Mouse (Mus musculus): ENCODE results near the gene Tcf7l2. TPM values are rescaled to one million over a fixed set of nuclear protein-coding genes. Genes with fewer than 3 reads are reported as not detected.

Gene Tcf7l2
- polyA plus RNA-seq, 1 experiment from 2014 or later = 42.5 TPM

DNA sequence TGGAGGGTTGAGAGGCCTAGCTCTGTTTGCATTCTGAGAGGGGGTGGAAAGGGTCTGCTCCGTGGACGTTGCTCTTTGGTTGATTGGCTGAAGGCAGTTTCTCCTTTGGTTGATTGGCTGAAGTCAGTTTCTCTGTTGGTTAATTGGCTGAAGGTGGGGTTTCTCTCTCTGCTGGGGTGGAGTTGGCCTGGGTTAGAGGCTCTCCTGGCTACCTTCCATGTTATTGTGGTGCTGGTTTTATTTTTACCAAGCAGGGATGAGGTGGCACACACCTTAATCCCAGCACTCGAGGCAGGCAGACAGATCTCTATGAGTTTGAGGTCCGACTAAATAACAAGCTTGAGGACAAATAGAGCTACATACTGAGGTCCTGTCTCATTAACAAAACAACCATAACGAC is 114.0 kb downstream of the Tcf7l2 start:
- ATAC-seq (ENCODE audit: borderline replicate concordance, extremely low read depth, low FRiP score, low TSS enrichment) = no peak
- H3K27ac ChIP-seq = no peak overlapping the region
- H3K4me3 ChIP-seq = no peak overlapping the region
- H3K36me3 ChIP-seq = no peaks in the 10 kb centered on the region
- H3K9ac ChIP-seq = no peak overlapping the region
- peaks cover 20% of the 10 kb centered on the region for H3K4me1 ChIP-seq
- WGBS = 67% methylated on average over 5 of the region's 5 CpGs
- no peaks in the 10 kb centered on the region for H3K9me3 ChIP-seq
- no peaks in the 10 kb centered on the region for H3K27me3 ChIP-seq
- H3K4me2 ChIP-seq = no peak overlapping the region

DNA sequence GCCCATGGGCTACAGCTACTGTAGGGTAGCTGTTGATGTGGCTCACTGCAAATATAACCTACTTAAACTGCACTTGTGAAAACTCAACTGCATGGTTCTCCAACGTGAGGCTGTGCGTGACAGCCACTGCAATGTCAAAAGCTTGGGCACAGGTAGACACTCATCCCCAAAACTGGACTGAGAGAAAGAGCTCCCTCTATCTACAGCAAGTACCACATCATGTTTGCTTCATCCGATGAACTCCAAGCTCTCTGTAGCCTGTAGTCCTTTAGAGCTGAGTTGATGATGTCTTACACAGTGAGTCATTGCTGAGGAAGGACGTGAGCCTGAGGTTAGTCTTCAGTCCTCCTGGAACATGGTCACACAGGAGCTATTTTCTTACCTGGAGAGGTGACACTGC is 115.7 kb downstream of the Tcf7l2 start:
- H3K4me2 ChIP-seq = no peak overlapping the region
- H3K4me3 ChIP-seq = no peak overlapping the region
- peaks cover 13% of the 10 kb centered on the region; the same call in 1 of the 2 replicates for H3K4me1 ChIP-seq
- no peak overlapping the region for H3K9ac ChIP-seq
- WGBS = 81% methylated on average over 4 of the region's 4 CpGs
- no peaks in the 10 kb centered on the region for H3K27me3 ChIP-seq
- ATAC-seq (ENCODE audit: borderline replicate concordance, extremely low read depth, low FRiP score, low TSS enrichment) = no peak
- H3K9me3 ChIP-seq = no peaks in the 10 kb centered on the region
- no peaks in the 10 kb centered on the region for H3K36me3 ChIP-seq
- H3K27ac ChIP-seq = no peak overlapping the region

DNA sequence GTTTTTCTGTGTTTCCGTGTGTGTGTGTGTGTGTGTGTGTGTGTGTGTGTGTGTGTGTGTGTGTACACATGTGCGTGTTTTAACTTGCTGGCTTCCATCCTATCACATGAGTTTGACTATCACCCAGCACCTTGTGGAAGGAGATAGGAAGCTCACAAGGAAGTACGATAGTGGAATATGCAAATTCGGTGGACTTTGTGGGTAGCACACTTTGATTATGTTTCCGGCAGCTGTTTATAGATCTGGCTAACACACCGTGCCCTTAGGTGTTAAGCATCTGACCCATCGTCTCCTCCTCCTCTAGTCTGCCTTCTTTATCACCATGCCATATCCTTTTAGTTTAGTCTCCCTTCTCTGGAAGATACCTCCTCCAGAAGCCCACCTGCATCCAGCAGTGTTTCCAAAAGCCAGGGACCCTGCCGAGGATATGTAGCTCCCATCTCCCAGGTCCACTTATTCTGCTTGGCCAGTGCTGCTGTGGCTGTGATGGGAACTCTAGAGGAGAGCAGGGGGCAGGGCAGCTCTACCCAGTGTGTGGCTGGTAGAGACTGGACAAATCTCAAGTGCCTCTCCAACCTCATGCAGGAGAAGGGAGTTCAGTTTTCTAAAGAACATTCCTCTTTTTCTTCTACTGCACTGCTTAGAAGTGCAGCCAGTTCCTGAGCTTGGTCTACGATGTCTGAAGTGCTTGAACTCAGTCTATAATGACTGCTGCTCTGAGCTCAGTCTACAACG is 118.6 kb downstream of the Tcf7l2 start:
- 0 out of 2 replicates have a peak, but pooled peaks cover under 1% of the 10 kb centered on the region for H3K36me3 ChIP-seq
- no peak overlapping the region for H3K4me3 ChIP-seq
- no peak overlapping the region for H3K4me2 ChIP-seq
- no peak overlapping the region for H3K9ac ChIP-seq
- WGBS = 58% methylated on average over 10 of the region's 10 CpGs
- H3K4me1 ChIP-seq = peaks cover 12% of the 10 kb centered on the region; the same call in 1 of the 2 replicates
- peak; percentile 42; the same call in 1 of the 2 replicates for ATAC-seq (ENCODE audit: borderline replicate concordance, extremely low read depth, low FRiP score, low TSS enrichment)
- H3K27me3 ChIP-seq = no peaks in the 10 kb centered on the region
- no peaks in the 10 kb centered on the region for H3K9me3 ChIP-seq
- no peak overlapping the region for H3K27ac ChIP-seq

DNA sequence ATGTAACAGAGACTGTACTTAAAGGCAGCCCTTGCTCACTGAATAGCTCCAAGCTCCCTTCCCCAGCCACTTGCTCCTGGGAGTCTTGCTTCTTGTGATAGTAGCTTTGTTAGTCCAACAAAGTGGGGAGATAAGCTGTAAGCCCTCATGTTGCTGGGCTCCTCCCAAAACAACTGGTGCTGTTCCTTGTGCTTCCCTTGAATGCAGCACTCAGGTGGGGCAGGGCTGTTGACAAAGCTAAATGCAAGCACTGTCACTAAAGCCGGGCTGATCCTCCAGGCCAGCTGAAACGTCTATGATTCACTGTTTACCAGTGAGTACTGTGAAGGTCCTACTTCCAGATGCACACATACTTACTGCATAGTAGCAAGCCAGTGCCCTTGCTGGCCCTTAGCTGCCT is 120.1 kb downstream of the Tcf7l2 start:
- Histone ChIP-seq H3K4me1 (peaks cover 16% of the 10 kb centered on the region), H3K36me3 (0 out of 2 replicates have a peak, but pooled peaks cover 7% of the 10 kb centered on the region), H3K27ac (no peak overlapping the region), H3K4me3 (no peak overlapping the region), H3K9ac (no peak overlapping the region), H3K27me3 (no peaks in the 10 kb centered on the region), H3K9me3 (no peaks in the 10 kb centered on the region), H3K4me2 (no peak overlapping the region)
- whole genome bisulfite sequencing = 51% methylated on average over 2 of the region's 2 CpGs
- no peak for ATAC-seq (ENCODE audit: borderline replicate concordance, extremely low read depth, low FRiP score, low TSS enrichment)

DNA sequence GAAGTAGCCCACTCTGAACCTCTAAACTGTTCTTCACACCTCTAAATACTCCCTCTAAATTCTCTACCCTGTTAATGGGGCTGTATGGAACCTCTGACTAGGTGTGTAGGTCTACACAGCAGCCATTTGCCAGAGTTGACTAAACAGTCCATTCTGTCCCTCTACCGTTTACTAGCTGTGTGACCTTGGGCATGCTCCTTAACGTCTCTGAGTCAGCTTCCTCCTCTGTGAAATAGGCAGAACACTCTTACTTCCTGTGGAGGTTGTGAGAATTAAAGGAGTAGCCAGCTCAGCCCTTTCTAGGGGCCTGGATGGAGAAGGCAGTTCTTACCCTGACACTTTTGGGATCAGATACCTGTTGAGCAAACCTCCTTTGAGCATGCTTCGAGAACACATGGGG is 120.9 kb downstream of the Tcf7l2 start:
- H3K4me1 ChIP-seq = peaks cover 16% of the 10 kb centered on the region
- H3K27ac ChIP-seq = no peak overlapping the region
- no peaks in the 10 kb centered on the region for H3K9me3 ChIP-seq
- ATAC-seq (ENCODE audit: borderline replicate concordance, extremely low read depth, low FRiP score, low TSS enrichment) = no peak
- 73% methylated on average over 3 of the region's 3 CpGs for WGBS
- no peaks in the 10 kb centered on the region for H3K27me3 ChIP-seq
- H3K4me3 ChIP-seq = no peak overlapping the region
- 0 out of 2 replicates have a peak, but pooled peaks cover 7% of the 10 kb centered on the region for H3K36me3 ChIP-seq
- H3K9ac ChIP-seq = no peak overlapping the region
- H3K4me2 ChIP-seq = no peak overlapping the region

DNA sequence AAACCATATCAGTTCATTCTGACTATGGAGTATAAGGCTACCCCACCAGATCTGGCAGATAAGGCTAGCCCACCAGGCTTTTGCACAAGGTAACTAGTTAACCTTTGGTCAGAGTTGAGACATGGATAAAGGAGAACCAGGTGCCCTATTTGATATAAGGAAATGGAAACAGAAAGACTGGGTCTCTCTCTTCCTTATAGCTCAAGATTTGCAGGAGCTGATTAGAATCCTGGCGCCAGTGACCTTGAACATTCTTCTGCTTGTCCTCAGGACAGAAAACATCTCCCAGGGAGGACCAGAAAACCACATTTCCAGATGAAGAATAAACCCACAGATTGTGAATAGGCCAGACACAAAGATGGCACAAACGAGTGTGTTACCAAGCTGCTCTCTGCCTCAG is 123.4 kb downstream of the Tcf7l2 start:
- no peak overlapping the region for H3K27ac ChIP-seq
- no peak overlapping the region for H3K9ac ChIP-seq
- no peaks in the 10 kb centered on the region for H3K9me3 ChIP-seq
- H3K27me3 ChIP-seq = no peaks in the 10 kb centered on the region
- H3K4me2 ChIP-seq = no peak overlapping the region
- H3K4me3 ChIP-seq = no peak overlapping the region
- 92% methylated on average over 2 of the region's 2 CpGs for WGBS
- H3K4me1 ChIP-seq = peaks cover 19% of the 10 kb centered on the region
- no peak for ATAC-seq (ENCODE audit: borderline replicate concordance, extremely low read depth, low FRiP score, low TSS enrichment)
- 0 out of 2 replicates have a peak, but pooled peaks cover 7% of the 10 kb centered on the region for H3K36me3 ChIP-seq

DNA sequence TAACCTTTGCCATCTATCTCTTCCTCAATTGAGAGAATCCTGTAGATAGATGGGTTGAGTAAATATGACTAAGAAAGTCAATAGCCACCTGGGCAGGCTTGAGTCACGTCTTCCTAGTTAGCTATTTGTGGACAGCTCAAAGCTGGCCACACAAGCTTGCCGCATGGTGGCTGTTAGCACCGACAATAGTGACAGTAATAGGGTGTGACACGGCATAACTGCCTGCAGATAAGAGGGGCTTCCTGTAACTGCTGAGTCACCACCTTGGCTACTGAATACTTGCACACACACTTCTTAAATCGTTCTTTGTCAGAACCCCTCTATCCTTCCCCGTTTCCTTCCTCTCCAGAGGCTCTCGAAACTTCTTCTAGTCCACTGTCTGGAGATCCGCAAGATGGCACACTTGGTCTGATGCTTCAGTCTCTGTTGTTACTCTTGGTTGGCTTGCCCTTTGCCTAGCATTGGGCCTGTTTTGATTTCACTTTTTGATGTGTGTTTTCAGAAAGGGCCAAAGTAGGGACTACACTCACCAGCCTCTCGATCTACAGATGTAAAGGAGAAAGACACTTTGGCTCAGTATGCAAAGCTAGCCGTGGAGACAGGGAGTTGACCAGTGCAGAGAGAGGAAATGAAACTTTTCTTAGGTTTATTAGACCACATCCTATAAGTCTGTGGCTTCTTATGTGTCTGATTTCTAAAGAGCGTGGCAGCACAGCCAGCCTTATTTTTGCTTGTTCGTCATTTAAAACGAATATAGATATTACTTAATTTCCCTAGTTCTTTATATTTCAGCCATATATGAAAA is 124.4 kb downstream of the Tcf7l2 start:
- H3K36me3 ChIP-seq = 0 out of 2 replicates have a peak, but pooled peaks cover 7% of the 10 kb centered on the region
- no peak overlapping the region for H3K4me2 ChIP-seq
- no peak overlapping the region for H3K27ac ChIP-seq
- H3K9ac ChIP-seq = no peak overlapping the region
- H3K4me1 ChIP-seq = peaks cover 14% of the 10 kb centered on the region
- ATAC-seq (ENCODE audit: borderline replicate concordance, extremely low read depth, low FRiP score, low TSS enrichment) = no peak
- no peak overlapping the region for H3K4me3 ChIP-seq
- WGBS = 50% methylated on average over 13 of the region's 13 CpGs
- no peaks in the 10 kb centered on the region for H3K27me3 ChIP-seq
- no peaks in the 10 kb centered on the region for H3K9me3 ChIP-seq

DNA sequence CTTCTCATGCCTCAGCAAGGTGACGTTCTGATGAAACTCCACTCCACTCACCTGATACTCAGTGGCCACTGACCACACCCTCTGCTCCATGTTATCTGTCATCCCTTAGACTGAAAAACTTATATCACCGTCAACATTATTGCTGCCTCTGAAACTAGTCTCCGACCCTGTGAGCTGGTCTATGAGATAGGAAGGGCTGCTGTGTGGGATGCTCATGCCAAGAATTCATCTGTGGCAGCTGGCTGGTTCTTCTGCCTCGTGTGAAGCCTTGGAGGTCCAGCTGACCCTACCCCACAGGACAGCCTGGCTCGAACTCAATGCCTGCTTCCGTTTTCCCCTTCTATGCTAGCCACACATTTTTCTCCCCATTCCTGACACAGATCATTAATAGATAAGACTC is 125.6 kb downstream of the Tcf7l2 start:
- WGBS = 73% methylated on average over 6 of the region's 6 CpGs
- Histone ChIP-seq H3K4me3 (no peak overlapping the region), H3K4me1 (peaks cover 11% of the 10 kb centered on the region), H3K9me3 (no peaks in the 10 kb centered on the region), H3K27me3 (no peaks in the 10 kb centered on the region), H3K9ac (no peak overlapping the region), H3K36me3 (0 out of 2 replicates have a peak, but pooled peaks cover 7% of the 10 kb centered on the region), H3K4me2 (no peak overlapping the region), H3K27ac (no peak overlapping the region)
- ATAC-seq (ENCODE audit: borderline replicate concordance, extremely low read depth, low FRiP score, low TSS enrichment) = no peak

DNA sequence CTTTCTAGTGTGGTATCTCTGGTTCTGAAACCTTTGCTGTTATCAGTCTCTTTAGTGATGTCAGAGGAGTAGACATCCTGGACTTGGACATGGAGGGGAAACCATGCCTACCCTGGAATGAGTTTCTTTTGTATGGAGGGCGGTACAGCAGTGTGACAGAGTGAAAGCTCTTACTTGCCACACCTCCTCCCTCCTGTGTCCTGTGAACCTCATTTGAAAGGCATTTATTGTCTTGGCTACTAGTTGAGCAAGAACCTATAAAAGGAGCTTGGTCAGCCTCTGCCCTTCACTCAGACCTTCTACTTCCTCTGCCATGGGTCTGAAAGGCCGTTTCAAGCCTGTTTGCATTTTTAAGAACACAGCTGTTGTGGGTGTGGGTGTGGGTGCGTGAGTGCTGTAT is 126.3 kb downstream of the Tcf7l2 start:
- ATAC-seq (ENCODE audit: borderline replicate concordance, extremely low read depth, low FRiP score, low TSS enrichment) = no peak
- Histone ChIP-seq H3K36me3 (0 out of 2 replicates have a peak, but pooled peaks cover 7% of the 10 kb centered on the region), H3K9me3 (no peaks in the 10 kb centered on the region)

DNA sequence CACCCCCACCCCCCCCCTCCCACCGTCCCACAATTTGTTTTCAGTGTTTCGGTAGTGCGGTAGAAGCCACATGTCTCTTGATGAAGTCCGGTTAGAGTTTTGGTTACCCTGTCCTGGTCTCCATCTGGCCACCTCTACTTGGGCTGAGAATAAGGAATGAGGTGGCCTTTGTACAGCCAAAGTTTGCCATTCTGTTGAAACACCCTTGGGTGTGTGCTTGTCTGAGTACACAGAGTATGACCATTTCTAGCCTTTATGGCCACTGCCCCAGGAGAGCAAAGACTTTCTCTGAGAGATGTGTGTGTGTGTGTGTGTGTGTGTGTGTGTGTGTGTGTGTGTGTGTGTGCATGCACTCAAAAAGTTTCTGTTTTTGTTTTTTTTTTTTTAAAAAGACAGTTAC is 127.0 kb downstream of the Tcf7l2 start:
- H3K36me3 ChIP-seq = 0 out of 2 replicates have a peak, but pooled peaks cover 7% of the 10 kb centered on the region
- H3K27me3 ChIP-seq = no peaks in the 10 kb centered on the region
- H3K4me3 ChIP-seq = no peak overlapping the region
- H3K4me1 ChIP-seq = peaks cover 11% of the 10 kb centered on the region
- H3K9ac ChIP-seq = no peak overlapping the region
- no peaks in the 10 kb centered on the region for H3K9me3 ChIP-seq
- H3K4me2 ChIP-seq = no peak overlapping the region
- no peak overlapping the region for H3K27ac ChIP-seq
- no peak for ATAC-seq (ENCODE audit: borderline replicate concordance, extremely low read depth, low FRiP score, low TSS enrichment)
- 88% methylated on average over 4 of the region's 4 CpGs for WGBS

More for the DNA sequence above, 126.3 kb downstream of the Tcf7l2 start:
- Histone ChIP-seq H3K9ac (no peak overlapping the region), H3K27ac (no peak overlapping the region), H3K4me2 (no peak overlapping the region), H3K4me3 (no peak overlapping the region), H3K4me1 (peaks cover 11% of the 10 kb centered on the region), H3K27me3 (no peaks in the 10 kb centered on the region)
- WGBS = 61% methylated on average over 3 of the region's 3 CpGs

DNA sequence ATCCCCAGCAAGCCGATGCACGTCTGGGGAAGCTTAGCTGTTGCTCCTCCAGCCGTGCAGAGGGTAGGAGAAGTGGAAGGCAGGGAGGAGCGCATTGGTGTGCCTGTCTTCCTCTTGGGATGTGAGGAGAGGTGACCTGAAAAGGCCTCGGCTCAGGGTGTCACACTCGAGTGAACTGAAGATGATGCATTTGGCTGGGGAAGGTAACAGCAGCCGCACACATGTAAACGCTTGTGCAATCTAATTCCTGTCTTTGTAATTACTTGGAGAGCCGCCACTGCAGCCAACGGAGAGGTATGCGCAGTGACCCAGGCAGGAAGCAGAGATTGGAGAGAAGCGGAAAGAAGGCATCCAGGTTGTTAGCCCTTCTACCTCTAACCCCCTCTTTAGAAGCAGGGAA is 129.2 kb downstream of the Tcf7l2 start:
- 0 out of 2 replicates have a peak, but pooled peaks cover 7% of the 10 kb centered on the region for H3K4me1 ChIP-seq
- H3K27me3 ChIP-seq = no peaks in the 10 kb centered on the region
- no peak overlapping the region for H3K9ac ChIP-seq
- no peak overlapping the region for H3K4me2 ChIP-seq
- ATAC-seq (ENCODE audit: borderline replicate concordance, extremely low read depth, low FRiP score, low TSS enrichment) = no peak
- no peaks in the 10 kb centered on the region for H3K36me3 ChIP-seq
- H3K9me3 ChIP-seq = no peaks in the 10 kb centered on the region
- 53% methylated on average over 12 of the region's 12 CpGs for WGBS
- no peak overlapping the region for H3K4me3 ChIP-seq
- no peak overlapping the region for H3K27ac ChIP-seq

DNA sequence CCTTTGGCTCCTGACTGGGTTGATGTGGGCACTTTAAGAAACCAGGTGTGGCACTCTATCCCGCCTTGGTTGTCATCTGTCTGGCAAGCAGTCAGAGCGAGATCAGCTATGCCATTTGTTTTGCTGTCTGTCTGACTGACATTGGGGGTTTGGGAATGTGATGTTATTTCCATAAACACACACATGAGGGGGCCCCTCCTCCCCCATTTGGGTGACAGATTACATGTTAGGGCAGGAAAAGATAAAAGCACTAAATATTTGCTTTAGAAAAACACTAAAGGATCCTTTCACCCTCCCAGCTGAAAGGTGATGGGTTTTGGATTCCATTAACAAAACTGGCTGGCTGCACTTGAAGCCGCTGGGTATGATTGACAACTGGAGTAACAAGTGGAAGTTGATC is 129.9 kb downstream of the Tcf7l2 start:
- no peak overlapping the region for H3K4me2 ChIP-seq
- peaks cover 7% of the 10 kb centered on the region; the same call in 1 of the 2 replicates for H3K4me1 ChIP-seq
- H3K27me3 ChIP-seq = no peaks in the 10 kb centered on the region
- H3K9me3 ChIP-seq = no peaks in the 10 kb centered on the region
- no peak overlapping the region for H3K9ac ChIP-seq
- ATAC-seq (ENCODE audit: borderline replicate concordance, extremely low read depth, low FRiP score, low TSS enrichment) = no peak
- H3K36me3 ChIP-seq = no peaks in the 10 kb centered on the region
- H3K27ac ChIP-seq = no peak overlapping the region
- H3K4me3 ChIP-seq = no peak overlapping the region
- WGBS = 63% methylated on average over 3 of the region's 3 CpGs

Data from lung, embryonic 15.5 days (tissue).